Mouse (Mus musculus) CH12.LX (cell line): Measurements from ENCODE around the gene Tmem59l.

Source experiments
- CTCF ChIP-seq, 2 experiments: IDR thresholded peaks in 1 of 2; conservative IDR thresholded peaks in 1 of 2; 2 replicates each; pipeline ENCODE4 v1.5.1; 2011 to 2012; ENCODE audit warnings: low read depth in 2 of 2, low read length in 2 of 2, improper control_type of control experiment in 1 of 2, inconsistent platforms in 1 of 2, mild to moderate bottlenecking in 1 of 2, moderate library complexity in 1 of 2
- E2F4 ChIP-seq: IDR thresholded peaks from 2 replicates; pipeline ENCODE4 v1.6.1; 2011; ENCODE audit warnings: low read depth, low read length, improper control_type of control experiment; ENCODE audit not compliant: insufficient replicate concordance
- EP300 ChIP-seq: IDR thresholded peaks from 2 replicates; pipeline ENCODE4 v1.6.1; 2011; ENCODE audit warnings: low read length, improper control_type of control experiment
- ETS1 ChIP-seq: conservative IDR thresholded peaks from 2 replicates; pipeline ENCODE4 v1.6.1; 2012; ENCODE audit warnings: low read depth, mild to moderate bottlenecking, inconsistent platforms, low read length, improper control_type of control experiment, moderate library complexity
- GABPA ChIP-seq: IDR thresholded peaks from 2 replicates; pipeline ENCODE4 v1.6.1; 2012; ENCODE audit warnings: low read depth, low read length, improper control_type of control experiment, inconsistent platforms; ENCODE audit not compliant: insufficient replicate concordance
- KAT2A ChIP-seq: IDR thresholded peaks from 2 replicates; pipeline ENCODE4 v1.6.1; 2012; ENCODE audit warnings: low read length, improper control_type of control experiment, inconsistent platforms; ENCODE audit not compliant: insufficient replicate concordance
- MXI1 ChIP-seq: IDR thresholded peaks from 2 replicates; pipeline ENCODE4 v1.6.1; 2011; ENCODE audit warnings: mild to moderate bottlenecking, low read depth, low read length, improper control_type of control experiment
- POLR2A ChIP-seq: IDR thresholded peaks from 2 replicates; pipeline ENCODE4 v1.6.1; 2011; ENCODE audit warnings: low read depth, mild to moderate bottlenecking, improper control_type of control experiment, low read length
- TCF12 ChIP-seq: IDR thresholded peaks from 2 replicates; pipeline ENCODE4 v1.6.1; 2014; ENCODE audit warnings: low read depth, mild to moderate bottlenecking, inconsistent platforms, low read length, improper control_type of control experiment
- USF1 ChIP-seq: IDR thresholded peaks from 2 replicates; pipeline ENCODE4 v1.6.1; 2014; ENCODE audit warnings: low read depth, mild to moderate bottlenecking, inconsistent platforms, low read length, improper control_type of control experiment

- TF ChIP-seq CTCF (conservative IDR thresholded peaks at IDR 0.05 in 1 of 2, IDR thresholded peaks at IDR 0.05 in 1 of 2; ENCODE audit: low read depth in 2 of 2, low read length in 2 of 2): no peak
- TF ChIP-seq POLR2A: no peak
- no peak for TF ChIP-seq E2F4
- TF ChIP-seq EP300: no peak
- TF ChIP-seq GABPA: no peak
- TF ChIP-seq ETS1: no peak
- TF ChIP-seq KAT2A: no peak
- no peak for TF ChIP-seq MXI1
- TF ChIP-seq TCF12: no peak
- TF ChIP-seq USF1: no peak
Observed at GRCm38 (mm10) chr8:70490880-70491495, 3.8 kb upstream of the Tmem59l start.
